Mouse (Mus musculus): ENCODE measurements around the gene Olfr1219.

The Olfr1219 gene

DNA sequence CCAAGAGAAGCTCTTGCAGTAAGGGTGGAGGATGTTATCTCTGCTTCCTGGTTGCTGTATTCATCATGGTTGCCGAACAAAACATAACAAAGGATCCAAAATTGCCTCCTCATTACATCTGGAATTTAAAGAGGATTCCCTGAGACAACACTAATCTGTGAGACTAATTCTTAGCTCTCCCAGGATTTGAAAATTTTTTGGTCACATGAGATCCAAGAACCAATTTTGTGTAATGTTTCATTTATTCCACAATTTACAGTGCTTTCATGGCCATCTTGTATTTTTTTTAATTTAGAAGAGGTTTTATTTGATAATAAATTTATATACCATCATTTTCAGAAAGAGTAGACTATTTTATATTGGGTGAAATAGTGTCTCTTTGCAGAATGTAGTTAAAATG is at the start of gene Olfr1219:
Gene Olfr1219, minus strand, starts transcription at position 101 of the 400 bp plus-strand sequence.
- TF ChIP-seq GATA4 (IDR thresholded peaks at IDR 0.05; ENCODE audit: insufficient replicate concordance, low read length) = no peak

DNA sequence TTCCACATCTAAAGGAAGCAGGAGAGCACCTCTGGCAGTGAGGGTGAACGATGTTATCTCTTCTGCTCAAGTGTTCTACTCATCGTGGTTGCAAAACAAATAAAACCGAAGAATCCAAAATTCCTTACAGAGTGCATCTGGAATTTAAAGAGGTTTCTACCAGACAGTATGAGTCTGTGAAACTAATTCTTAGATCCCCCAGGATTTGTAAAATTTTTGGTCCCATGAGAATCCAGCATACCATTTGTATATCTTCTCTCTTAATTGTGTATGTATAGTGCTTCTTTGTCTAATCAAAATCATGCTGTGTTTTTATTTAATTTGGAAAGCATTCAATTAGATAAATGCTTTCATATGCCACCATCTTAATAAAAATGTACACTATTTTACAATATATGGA is 49.6 kb upstream of the Olfr1219 start, which contains the start of gene Olfr1222:
Gene Olfr1222, minus strand, starts transcription at position 101 of the 400 bp plus-strand sequence.
- TF ChIP-seq GATA4 (IDR thresholded peaks at IDR 0.05; ENCODE audit: insufficient replicate concordance, low read length) = no peak

DNA sequence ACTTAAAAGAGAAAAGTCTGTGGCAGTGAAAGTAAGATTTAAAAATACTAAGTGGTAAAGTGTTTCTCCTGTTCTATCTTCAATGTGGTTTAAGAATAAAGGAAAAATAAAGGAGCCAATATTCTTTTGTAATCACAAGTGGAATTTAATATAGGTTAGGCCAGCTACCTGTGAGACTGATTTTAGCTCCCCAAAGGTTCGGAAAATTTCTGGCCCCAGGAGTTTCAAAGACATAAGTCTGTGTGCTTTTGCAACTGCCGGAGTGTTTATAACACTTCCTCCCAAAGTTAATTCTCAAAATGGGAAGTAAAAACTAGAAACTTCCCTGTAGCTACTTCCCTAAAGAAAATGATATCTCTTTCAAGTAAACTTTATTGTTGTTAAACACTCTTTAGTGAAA is 33.9 kb upstream of the Olfr1219 start, which contains the start of gene Olfr1221:
Gene Olfr1221, minus strand, starts transcription at position 101 of the 400 bp plus-strand sequence.
- no peak for TF ChIP-seq GATA4 (IDR thresholded peaks at IDR 0.05; ENCODE audit: insufficient replicate concordance, low read length)

DNA sequence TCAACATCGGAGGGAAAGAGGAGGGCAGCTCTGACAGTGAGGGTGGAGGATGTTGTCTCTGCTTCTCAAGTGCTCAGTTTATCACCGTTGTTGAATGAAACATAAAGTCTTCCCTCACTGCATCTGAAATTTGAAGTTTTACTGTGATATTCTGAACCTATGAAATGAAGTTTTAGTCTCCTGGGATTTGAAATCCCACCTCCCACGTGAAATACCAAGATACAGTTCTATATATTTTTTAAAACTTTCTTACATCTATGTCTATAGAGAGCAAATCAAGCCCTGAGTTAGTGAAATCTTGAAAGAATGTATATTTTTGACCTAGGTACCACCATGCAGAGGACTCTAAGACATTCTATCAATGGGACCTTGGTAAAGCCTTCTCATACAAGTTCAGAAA is 23.4 kb upstream of the Olfr1219 start, which contains the start of gene Olfr1220:
Gene Olfr1220, minus strand, starts transcription at position 101 of the 400 bp plus-strand sequence.
- no peak for TF ChIP-seq GATA4 (IDR thresholded peaks at IDR 0.05; ENCODE audit: insufficient replicate concordance, low read length)

DNA sequence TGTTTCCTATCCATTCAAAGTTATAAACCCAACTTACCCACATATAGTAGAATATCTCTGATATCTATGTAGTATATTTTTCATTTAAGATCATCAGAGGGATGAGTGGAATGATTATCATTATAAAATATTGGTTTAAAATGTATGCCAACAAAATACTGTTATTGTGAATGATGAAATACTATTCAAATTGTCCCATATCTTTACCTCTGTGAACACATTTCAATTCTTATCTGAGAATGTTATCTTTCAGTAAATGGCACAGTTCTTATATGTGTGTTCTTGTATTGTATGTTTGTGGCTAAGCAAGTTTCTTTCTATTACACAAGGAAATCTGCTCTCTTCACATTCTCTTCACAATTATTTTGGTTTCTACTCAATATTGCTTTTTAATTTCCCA is 22.3 kb upstream of the Olfr1219 start:
- TF ChIP-seq GATA4 (IDR thresholded peaks at IDR 0.05; ENCODE audit: insufficient replicate concordance, low read length) = no peak

DNA sequence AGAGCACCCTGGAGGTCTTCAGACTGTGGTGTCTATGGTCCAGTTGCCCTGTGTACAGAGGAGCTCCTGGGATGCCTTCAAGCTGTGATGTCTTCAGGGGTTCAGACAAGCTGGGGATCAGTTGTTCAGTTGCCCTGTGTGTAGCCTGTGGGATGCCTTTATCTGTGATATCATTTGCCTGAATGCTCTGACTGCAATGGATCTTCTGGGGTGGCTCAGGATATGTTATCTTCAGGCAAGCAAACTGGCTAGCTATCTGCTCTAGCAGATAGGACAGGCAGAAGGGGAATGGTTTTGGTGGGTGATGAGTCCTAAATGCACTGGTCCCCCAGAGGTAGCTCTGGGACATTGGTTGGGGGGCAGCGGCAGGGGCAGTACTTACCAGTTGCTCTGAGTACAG is 10.5 kb upstream of the Olfr1219 start:
- no peak for TF ChIP-seq GATA4 (IDR thresholded peaks at IDR 0.05; ENCODE audit: insufficient replicate concordance, low read length)

DNA sequence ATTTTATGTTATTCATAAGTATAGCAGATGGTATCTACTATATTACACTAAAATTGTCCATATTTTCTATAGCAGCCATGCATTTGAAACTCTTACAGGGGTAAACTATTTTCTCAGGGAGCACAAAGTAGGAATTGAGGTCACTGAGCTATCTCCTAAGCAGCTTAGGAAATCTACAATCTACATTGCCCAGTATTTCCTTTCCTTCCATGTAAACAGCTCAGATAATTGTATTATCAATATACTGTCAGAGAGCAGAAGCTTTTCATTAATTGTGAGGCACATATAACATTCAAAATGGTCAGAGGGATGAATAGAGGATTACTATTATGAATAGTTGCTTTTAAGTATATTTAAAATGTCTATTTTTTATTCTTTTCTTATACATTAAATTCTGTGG is 1.8 kb downstream of the Olfr1219 start:
- no peak for TF ChIP-seq GATA4 (IDR thresholded peaks at IDR 0.05; ENCODE audit: insufficient replicate concordance, low read length)

DNA sequence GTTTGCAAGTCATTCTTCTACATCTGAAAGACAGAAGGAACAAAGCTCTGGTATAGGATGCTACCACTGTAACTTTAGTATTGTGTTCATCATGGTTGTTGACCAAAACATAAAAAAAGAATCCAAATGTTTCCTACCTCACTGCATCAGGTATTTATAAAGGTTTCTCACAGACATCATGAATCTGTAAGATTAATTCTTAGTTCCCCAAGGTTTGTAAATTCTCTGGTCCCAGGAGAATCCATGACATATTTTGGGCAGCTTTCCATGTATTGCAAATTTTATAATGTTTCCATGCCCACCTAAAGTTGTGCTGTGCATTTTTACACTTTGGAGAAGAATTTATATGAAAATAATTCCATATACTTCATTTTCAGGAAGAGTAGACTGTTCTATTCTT is 22.2 kb downstream of the Olfr1219 start, which contains the start of gene Olfr1218:
Gene Olfr1218, minus strand, starts transcription at position 101 of the 400 bp plus-strand sequence.
- TF ChIP-seq GATA4 (IDR thresholded peaks at IDR 0.05; ENCODE audit: insufficient replicate concordance, low read length) = no peak

DNA sequence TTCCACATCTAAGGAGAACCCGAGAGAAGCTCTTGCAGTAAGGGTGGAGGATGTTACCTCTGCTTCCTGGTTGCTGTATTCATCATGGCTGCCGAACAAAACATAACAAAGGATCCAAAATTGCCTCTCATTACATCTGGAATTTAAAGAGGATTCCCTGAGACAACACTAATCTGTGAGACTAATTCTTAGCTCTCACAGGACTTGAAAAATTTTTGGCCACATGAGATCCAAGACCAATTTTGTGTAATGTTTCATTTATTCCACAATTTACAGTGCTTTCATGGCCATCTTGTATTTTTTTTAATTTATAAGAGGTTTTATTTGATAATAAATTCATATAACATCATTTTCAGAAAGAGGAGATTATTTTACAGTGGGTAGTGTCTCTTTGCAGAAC is 51.3 kb downstream of the Olfr1219 start, which contains the start of gene Olfr1217:
Gene Olfr1217, minus strand, starts transcription at position 101 of the 400 bp plus-strand sequence.
- TF ChIP-seq GATA4 (IDR thresholded peaks at IDR 0.05; ENCODE audit: insufficient replicate concordance, low read length) = no peak

All from liver, adult (tissue).